Mouse (Mus musculus) forebrain, embryonic 14.5 days (tissue): Measurements from ENCODE around the gene Gm10715. TPM values are rescaled to one million over a fixed set of nuclear protein-coding genes. Genes with fewer than 3 reads are reported as not detected.
"Not testable (repeated sequence)": the region's sequence is repeated elsewhere in the genome, so short reads cannot be mapped to it uniquely, and the experiment has no call there.

Experiments
- ATAC-seq: fragments of 200-750 bp; cut with Nextera tagmentation; 2 replicates; pipeline ENCODE4 v1.8.0; 2017; ENCODE audit warnings: mild to moderate bottlenecking, moderate library complexity
- DNase-seq: peaks from one replicate; pipeline ENCODE4 v3.0.0-alpha.2; 2015; ENCODE audit warnings: low spot score
- H3K27ac ChIP-seq: fragments of 300-500 bp; sonication (generic); 2 replicates; pipeline ENCODE4 v1.5.1; 2014; ENCODE audit warnings: low read depth, mild to moderate bottlenecking, control low read depth, low read length, moderate library complexity
- H3K27me3 ChIP-seq: fragments of 300-500 bp; sonication (generic); replicated peaks from 2 replicates; pipeline ENCODE4 v1.6.1; 2014; ENCODE audit warnings: low read length, control low read depth, mixed read lengths; ENCODE audit not compliant: control insufficient read depth, insufficient read depth
- H3K36me3 ChIP-seq: fragments of 300-500 bp; sonication (generic); 2 replicates; pipeline ENCODE4 v1.6.1; 2014; ENCODE audit warnings: low read length, control low read depth; ENCODE audit not compliant: control insufficient read depth, insufficient read depth
- H3K4me1 ChIP-seq: fragments of 300-500 bp; sonication (generic); 2 replicates; pipeline ENCODE4 v1.6.1; 2014; ENCODE audit warnings: antibody characterized with exemption, low read length, control low read depth; ENCODE audit not compliant: control insufficient read depth, insufficient read depth
- H3K4me2 ChIP-seq: fragments of 300-500 bp; sonication (generic); 2 replicates; pipeline ENCODE4 v1.6.1; 2014; ENCODE audit warnings: mild to moderate bottlenecking, control low read depth, low read length
- H3K4me3 ChIP-seq: fragments of 300-500 bp; sonication (generic); 2 replicates; pipeline ENCODE4 v1.5.1; 2014; ENCODE audit warnings: low read depth, low read length, control low read depth
- H3K9ac ChIP-seq: fragments of 300-500 bp; sonication (generic); 2 replicates; pipeline ENCODE4 v1.6.1; 2014; ENCODE audit warnings: mild to moderate bottlenecking, low read length, control low read depth, moderate library complexity
- H3K9me3 ChIP-seq: fragments of 300-500 bp; sonication (generic); replicated peaks from 2 replicates; pipeline ENCODE4 v1.6.1; 2016; ENCODE audit warnings: low read length, control low read depth, mixed read lengths; ENCODE audit not compliant: control insufficient read depth
- WGBS: fragments of 180-500 bp; shearing (Covaris S2); extraction: QIAGEN DNeasy Blood & Tissue Kit; methylation state at CpG from one replicate; pipeline ENCODE4 v1.1.7; 2014; 5-methylcytosine and 5-hydroxymethylcytosine counted together
- polyA plus RNA-seq: library from polyadenylated mRNA; unstranded; fragments of >200 nt; fragmentation: Nextera tagmentation; extraction: Ambion mirVana; gene quantifications from 2 replicates; pipeline ENCODE4 v1.2.1, GENCODE M21; 2014

Gene Gm10715
- polyA plus RNA-seq, 1 experiment from 2014 or later, result not detected

DNA sequence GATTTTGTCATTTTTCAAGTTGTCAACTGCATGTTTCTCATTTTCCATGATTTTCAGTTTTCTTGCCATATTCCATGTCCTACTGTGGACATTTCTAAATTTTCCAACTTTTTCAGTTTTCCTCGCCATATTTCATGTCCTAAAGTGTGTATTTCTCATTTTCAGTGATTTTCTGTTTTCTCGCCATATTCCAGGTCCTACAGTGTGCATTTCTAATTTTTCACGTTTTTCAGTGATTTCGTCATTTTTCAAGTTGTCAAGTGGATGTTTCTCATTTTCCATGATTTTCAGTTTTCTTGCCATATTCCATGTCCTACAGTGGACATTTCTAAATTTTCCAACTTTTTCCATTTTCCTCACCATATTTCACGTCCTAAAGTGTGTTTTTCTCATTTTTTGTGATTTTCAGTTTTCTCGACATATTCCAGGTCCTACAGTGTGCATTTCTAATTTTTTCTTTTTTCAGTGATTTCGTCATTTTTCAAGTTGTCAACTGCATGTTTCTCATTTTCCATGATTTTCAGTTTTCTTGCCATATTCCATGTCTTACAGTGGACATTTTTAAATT is 24.5 kb upstream of the Gm10715 start:
- not testable (repeated sequence) for ATAC-seq, H3K4me2 ChIP-seq, H3K27me3 ChIP-seq, H3K27ac ChIP-seq, H3K36me3 ChIP-seq, H3K9me3 ChIP-seq, H3K9ac ChIP-seq, H3K4me1 ChIP-seq, H3K4me3 ChIP-seq, DNase-seq
- 90% methylated on average over 2 of the region's 7 CpGs for WGBS

DNA sequence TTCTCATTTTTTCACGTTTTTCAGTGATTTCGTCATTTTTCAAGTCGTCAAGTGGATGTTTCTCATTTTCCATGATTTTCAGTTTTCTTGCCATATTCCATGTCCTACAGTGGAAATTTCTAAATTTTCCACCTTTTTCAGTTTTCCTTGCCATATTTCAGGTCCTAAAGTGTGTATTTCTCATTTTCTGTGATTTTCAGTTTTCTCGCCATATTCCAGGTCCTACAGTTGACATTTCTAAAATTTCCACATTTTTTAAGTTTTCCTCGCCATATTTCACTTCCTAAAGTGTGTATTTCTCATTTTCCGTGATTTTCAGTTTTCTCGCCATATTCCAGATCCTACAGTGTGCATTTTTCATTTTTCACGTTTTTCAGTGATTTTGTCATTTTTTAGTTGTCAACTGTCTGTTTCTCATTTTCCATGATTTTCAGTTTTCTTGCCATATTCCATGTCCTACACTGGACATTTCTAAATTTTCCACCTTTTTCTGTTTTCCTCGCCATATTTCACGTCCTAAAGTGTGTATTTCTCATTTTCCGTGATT is 23.9 kb upstream of the Gm10715 start, which contains the start of gene Gm10721:
TSS of gene Gm10721 (plus strand) at position 408 of the 547 bp plus-strand sequence.
- not testable (repeated sequence) for H3K27me3 ChIP-seq, H3K4me2 ChIP-seq, H3K27ac ChIP-seq, H3K36me3 ChIP-seq, DNase-seq, H3K9me3 ChIP-seq, H3K4me3 ChIP-seq, H3K4me1 ChIP-seq, H3K9ac ChIP-seq
- WGBS, result no CpG with 5 or more reads among the region's 11 CpGs
- peak; percentile 53 for ATAC-seq

GRCm38 (mm10) chr9:3015354-3015753 is 21.3 kb upstream of the Gm10715 start, which contains the start of gene Gm10720:
Gm10720 (plus strand) TSS chr9:3015654.
- ATAC-seq, H3K27ac ChIP-seq, H3K9me3 ChIP-seq, H3K4me2 ChIP-seq, H3K36me3 ChIP-seq, DNase-seq, H3K9ac ChIP-seq, H3K27me3 ChIP-seq, H3K4me1 ChIP-seq, H3K4me3 ChIP-seq: not testable (repeated sequence)
- 58% methylated on average over 4 of the region's 9 CpGs for WGBS

GRCm38 (mm10) chr9:3015896-3016295 is 20.8 kb upstream of the Gm10715 start:
- not testable (repeated sequence) for H3K36me3 ChIP-seq, H3K27ac ChIP-seq, H3K4me2 ChIP-seq, H3K4me3 ChIP-seq, ATAC-seq, H3K27me3 ChIP-seq, H3K9ac ChIP-seq, H3K9me3 ChIP-seq, H3K4me1 ChIP-seq, DNase-seq
- WGBS, result 75% methylated on average over 4 of the region's 6 CpGs

GRCm38 (mm10) chr9:3017108-3017507 is 19.6 kb upstream of the Gm10715 start, which contains the start of gene Gm10719:
Gm10719 (plus strand) TSS chr9:3017408.
- DNase-seq, ATAC-seq, H3K27me3 ChIP-seq, H3K4me3 ChIP-seq, H3K36me3 ChIP-seq, H3K4me1 ChIP-seq, H3K4me2 ChIP-seq, H3K9ac ChIP-seq, H3K27ac ChIP-seq, H3K9me3 ChIP-seq: not testable (repeated sequence)
- WGBS, result 80% methylated on average over 1 of the region's 9 CpGs

- H3K4me1 ChIP-seq, H3K4me3 ChIP-seq, H3K9me3 ChIP-seq, H3K27me3 ChIP-seq, H3K9ac ChIP-seq, H3K36me3 ChIP-seq, H3K27ac ChIP-seq, ATAC-seq, DNase-seq, H3K4me2 ChIP-seq: not testable (repeated sequence)
- WGBS, result 66% methylated on average over 9 of the region's 9 CpGs
These were observed 17.7 kb upstream of the Gm10715 start for GRCm38 (mm10) chr9:3018944-3019343.

DNA sequence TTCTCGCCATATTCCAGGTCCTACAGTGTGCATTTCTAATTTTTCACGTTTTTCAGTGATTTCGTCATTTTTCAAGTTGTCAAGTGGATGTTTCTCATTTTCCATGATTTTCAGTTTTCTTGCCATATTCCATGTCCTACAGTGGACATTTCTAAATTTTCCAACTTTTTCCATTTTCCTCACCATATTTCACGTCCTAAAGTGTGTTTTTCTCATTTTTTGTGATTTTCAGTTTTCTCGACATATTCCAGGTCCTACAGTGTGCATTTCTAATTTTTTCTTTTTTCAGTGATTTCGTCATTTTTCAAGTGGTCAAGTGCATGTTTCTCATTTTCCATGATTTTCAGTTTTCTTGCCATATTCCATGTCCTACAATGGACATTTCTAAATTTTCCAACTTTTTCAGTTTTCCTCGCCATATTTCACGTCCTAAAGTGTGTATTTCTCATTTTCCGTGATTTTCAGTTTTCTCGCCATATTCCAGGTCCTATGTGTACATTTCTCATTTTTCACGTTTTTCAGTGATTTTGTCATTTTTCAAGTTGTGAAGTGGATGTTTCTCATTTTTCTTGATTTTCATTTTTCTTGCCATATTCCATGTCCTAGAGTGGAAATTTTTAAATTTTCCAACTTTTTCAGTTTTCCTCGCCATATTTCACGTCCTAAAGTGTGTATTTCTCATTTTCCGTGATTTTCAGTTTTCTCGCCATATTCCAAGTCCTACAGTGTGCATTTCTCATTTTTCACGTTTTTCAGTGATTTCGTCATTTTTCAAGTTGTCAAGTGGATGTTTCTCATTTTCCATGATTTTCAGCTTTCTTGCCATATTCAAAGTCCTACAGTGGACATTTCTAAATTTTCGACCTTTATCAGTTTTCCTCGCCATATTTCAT is 16.6 kb upstream of the Gm10715 start:
- WGBS, result 77% methylated on average over 11 of the region's 19 CpGs

GRCm38 (mm10) chr9:3022316-3023008 is 14.2 kb upstream of the Gm10715 start:
- not testable (repeated sequence) for H3K9ac ChIP-seq, H3K9me3 ChIP-seq, H3K4me1 ChIP-seq, H3K36me3 ChIP-seq, H3K27me3 ChIP-seq, H3K4me3 ChIP-seq, H3K4me2 ChIP-seq, ATAC-seq, H3K27ac ChIP-seq
- DNase-seq, result peak; percentile 0
- 72% methylated on average over 9 of the region's 13 CpGs for WGBS

More for the DNA sequence above, 16.6 kb upstream of the Gm10715 start:
- not testable (repeated sequence) for DNase-seq, H3K9me3 ChIP-seq, H3K4me3 ChIP-seq, H3K36me3 ChIP-seq, H3K27me3 ChIP-seq, H3K9ac ChIP-seq, H3K4me1 ChIP-seq, H3K27ac ChIP-seq, H3K4me2 ChIP-seq
- ATAC-seq, result 0 out of 2 replicates have a peak, but pooled peaks have one; percentile 50
